Mouse (Mus musculus): ENCODE results near the gene D430019H16Rik.

The D430019H16Rik gene

DNA sequence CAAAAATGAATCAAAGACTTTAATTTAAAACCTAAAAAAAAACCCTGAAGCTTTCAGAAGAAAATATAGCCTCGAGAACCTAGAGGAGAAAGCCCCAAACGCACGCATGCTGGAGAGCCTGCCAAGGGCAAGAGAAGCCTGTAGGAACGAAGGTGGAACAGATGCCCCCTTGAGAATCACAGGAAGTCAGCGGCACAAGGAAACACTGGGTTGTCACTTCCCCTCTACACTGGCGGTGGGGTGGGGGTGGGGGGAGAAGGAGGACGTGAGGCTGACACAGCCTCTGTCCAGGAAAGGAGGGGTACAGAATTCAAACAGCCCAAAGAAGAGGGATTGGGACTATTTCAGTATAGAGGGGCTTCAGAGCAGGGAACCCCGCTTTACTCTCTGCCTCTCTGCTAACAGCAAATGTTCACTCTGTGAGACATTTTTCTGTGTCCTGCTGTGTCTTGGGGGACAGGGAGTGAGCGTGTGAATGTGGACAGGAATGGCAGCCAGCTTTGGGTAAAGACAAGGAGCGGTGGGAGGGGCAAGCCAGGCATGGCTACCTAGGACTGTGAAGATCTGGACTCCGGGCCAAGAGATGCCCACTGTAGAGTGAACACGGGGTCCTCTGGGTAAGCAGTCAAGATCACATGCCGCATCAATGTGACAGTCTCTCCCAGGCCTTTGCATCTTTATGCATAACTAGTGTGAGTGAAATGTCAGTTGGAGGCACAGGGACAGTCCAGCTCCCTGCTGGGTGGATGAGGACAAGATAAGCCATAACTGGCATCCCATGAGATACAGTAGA is 82.5 kb downstream of the D430019H16Rik start:
- no peak for ATAC-seq (ENCODE audit: low TSS enrichment)

- no peak for ATAC-seq (ENCODE audit: low TSS enrichment)
Observed at GRCm38 (mm10) chr12:105537162-105537561, 83.5 kb downstream of the D430019H16Rik start.

DNA sequence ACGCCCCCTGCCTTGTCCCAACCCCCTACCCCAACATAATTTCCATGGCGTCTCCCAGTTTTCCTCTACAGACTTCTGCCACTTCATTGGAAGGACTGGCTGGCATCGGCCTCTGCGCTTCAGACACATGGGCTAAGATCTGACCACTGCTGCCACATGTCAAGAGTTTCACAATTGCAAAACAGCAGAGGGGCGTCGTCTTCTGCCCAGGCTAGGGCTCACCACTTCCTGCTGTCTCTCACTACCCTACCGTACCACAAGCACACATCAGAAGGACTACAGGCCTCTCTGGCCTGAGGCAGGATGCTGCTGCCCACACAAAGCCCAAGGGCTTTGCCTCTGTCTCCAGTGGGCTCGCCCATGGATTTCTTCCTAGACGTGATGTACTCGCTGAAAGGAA is 86.0 kb downstream of the D430019H16Rik start:
- ATAC-seq (ENCODE audit: low TSS enrichment), result no peak

DNA sequence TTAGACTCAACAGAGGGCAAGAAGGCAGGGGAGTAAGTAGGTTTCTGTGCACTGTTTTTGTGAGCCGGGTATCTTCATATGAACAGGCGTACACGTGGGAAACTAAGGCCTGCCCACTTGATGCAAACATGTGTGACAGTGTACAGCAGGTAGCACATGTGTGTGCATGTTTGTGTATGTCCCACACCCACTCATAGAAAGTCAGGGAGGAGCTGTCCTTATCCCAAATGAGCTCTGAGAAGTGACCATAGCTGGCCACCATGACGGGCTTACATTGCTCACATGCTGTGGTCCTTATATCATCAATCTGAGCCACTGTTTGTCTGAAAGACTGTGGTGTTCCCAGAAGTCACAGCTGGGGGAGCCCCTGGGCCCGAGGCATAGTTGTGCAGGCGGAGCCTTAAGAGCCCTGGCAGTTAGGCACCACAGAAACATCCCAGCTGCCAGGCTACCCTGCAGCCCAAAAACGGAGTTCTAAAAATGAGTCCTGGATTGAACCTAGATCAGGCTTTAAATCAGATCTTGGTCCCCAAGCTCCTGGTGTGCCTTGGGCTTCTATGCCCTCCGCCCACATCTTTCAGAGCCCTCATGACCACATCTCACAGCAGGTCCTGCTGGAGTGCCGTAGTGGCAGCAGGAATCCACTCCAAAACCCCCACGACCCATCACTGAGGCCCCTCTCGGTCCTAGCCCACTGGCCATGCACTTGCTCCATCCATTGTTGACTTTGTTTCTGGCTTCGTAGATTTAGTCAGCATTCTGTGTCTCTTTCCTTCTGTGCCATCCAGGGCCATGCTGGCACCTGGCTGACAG is 88.1 kb downstream of the D430019H16Rik start:
- no peak for ATAC-seq (ENCODE audit: low TSS enrichment)

DNA sequence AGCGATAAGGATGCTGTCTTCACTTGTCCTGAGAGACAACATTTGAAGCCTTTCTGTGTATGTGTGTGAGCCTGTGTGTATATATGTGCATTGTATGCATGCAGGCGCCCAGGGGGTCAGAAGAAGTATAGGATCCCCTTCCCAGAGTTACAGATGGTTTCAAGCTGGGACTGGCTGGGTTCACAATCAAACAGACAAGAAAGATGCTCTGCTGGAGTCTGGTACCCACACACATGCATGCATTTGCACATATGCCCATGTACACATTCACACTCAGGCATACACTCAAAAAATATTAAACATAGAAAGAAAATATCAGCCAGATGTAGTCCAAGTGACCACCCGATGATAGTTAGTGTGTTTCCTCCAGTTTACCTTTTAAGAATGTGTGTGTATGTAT is 88.9 kb downstream of the D430019H16Rik start:
- no peak for ATAC-seq (ENCODE audit: low TSS enrichment)

All from frontal cortex, adult (tissue).